Mouse (Mus musculus): ENCODE results near the gene Per1.

The Per1 gene

GRCm38 (mm10) chr11:69098039-69098761 is 3.2 kb downstream of the Per1 start:
- no peak for DNase-seq (ENCODE audit: low spot score in 2 of 2)

GRCm38 (mm10) chr11:69098762-69099091 is 3.7 kb downstream of the Per1 start:
- peak; percentile 98 to 99 for DNase-seq (ENCODE audit: low spot score in 2 of 2)

GRCm38 (mm10) chr11:69099177-69099914 is 4.3 kb downstream of the Per1 start:
- DNase-seq (ENCODE audit: low spot score in 2 of 2), result peak; percentile 90 to 92

- DNase-seq (ENCODE audit: low spot score in 2 of 2), result peak; percentile 96 to 98
Observed at GRCm38 (mm10) chr11:69099915-69100345, 4.9 kb downstream of the Per1 start.

- DNase-seq (ENCODE audit: low spot score in 2 of 2), result peak in 1 of 2 experiments; percentile 44
Observed at GRCm38 (mm10) chr11:69100639-69101360, 5.8 kb downstream of the Per1 start.

GRCm38 (mm10) chr11:69101604-69102402 is 6.8 kb downstream of the Per1 start:
- DNase-seq (ENCODE audit: low spot score in 2 of 2), result no peak

- no peak for DNase-seq (ENCODE audit: low spot score in 2 of 2)
Observed at GRCm38 (mm10) chr11:69102403-69102725, 7.3 kb downstream of the Per1 start.

- no peak for DNase-seq (ENCODE audit: low spot score in 2 of 2)
Observed at GRCm38 (mm10) chr11:69103121-69103520, 8.1 kb downstream of the Per1 start.

- peak in 1 of 2 experiments; percentile 11 for DNase-seq (ENCODE audit: low spot score in 2 of 2)
Observed at GRCm38 (mm10) chr11:69103531-69104435, 8.8 kb downstream of the Per1 start.

GRCm38 (mm10) chr11:69104487-69104886 is 9.5 kb downstream of the Per1 start:
- no peak for DNase-seq (ENCODE audit: low spot score in 2 of 2)

GRCm38 (mm10) chr11:69105227-69105626 is 10.2 kb downstream of the Per1 start:
- no peak for DNase-seq (ENCODE audit: low spot score in 2 of 2)

- DNase-seq (ENCODE audit: low spot score in 2 of 2), result no peak
Observed at GRCm38 (mm10) chr11:69105796-69106195, 10.8 kb downstream of the Per1 start.

GRCm38 (mm10) chr11:69106299-69106698 is 11.3 kb downstream of the Per1 start:
- no peak for DNase-seq (ENCODE audit: low spot score in 2 of 2)

GRCm38 (mm10) chr11:69106842-69107241 is 11.8 kb downstream of the Per1 start:
- DNase-seq (ENCODE audit: low spot score in 2 of 2), result peak in 1 of 2 experiments; percentile 12

- peak in 1 of 2 experiments; percentile 13 for DNase-seq (ENCODE audit: low spot score in 2 of 2)
Observed at GRCm38 (mm10) chr11:69107676-69108075, 12.7 kb downstream of the Per1 start.

GRCm38 (mm10) chr11:69108223-69108622 is 13.2 kb downstream of the Per1 start:
- DNase-seq (ENCODE audit: low spot score in 2 of 2), result peak in 1 of 2 experiments; percentile 4

GRCm38 (mm10) chr11:69109032-69109900 is 14.2 kb downstream of the Per1 start:
- DNase-seq (ENCODE audit: low spot score in 2 of 2), result peak in 1 of 2 experiments; percentile 33

- DNase-seq (ENCODE audit: low spot score in 2 of 2), result peak; percentile 78 to 92
Observed at GRCm38 (mm10) chr11:69110319-69111046, 15.5 kb downstream of the Per1 start.
